Mouse (Mus musculus) embryonic facial prominence, embryonic 15.5 days (tissue): ENCODE data around the gene Wdr47. TPM values are rescaled to one million over a fixed set of nuclear protein-coding genes. Genes with fewer than 3 reads are reported as not detected.
"Not testable (repeated sequence)": the region's sequence is repeated elsewhere in the genome, so short reads cannot be mapped to it uniquely, and the experiment has no call there.

Experiments used
- ATAC-seq: fragments of 200-750 bp; cut with Nextera tagmentation; 2 replicates; pipeline ENCODE4 v1.8.0; 2017; ENCODE audit warnings: low read depth, moderate TSS enrichment; ENCODE audit not compliant: insufficient number of reproducible peaks, low FRiP score, low TSS enrichment
- H3K27ac ChIP-seq: fragments of 300-500 bp; sonication (generic); replicated peaks from 2 replicates; pipeline ENCODE4 v1.5.1; 2015; ENCODE audit warnings: mild to moderate bottlenecking, inconsistent platforms
- H3K27me3 ChIP-seq: fragments of 300-500 bp; sonication (generic); 2 replicates; pipeline ENCODE4 v1.6.1; 2015; ENCODE audit warnings: inconsistent platforms
- H3K36me3 ChIP-seq: fragments of 300-500 bp; sonication (generic); 2 replicates; pipeline ENCODE4 v1.6.1; 2015; ENCODE audit warnings: mild to moderate bottlenecking, inconsistent platforms
- H3K4me1 ChIP-seq: fragments of 300-500 bp; sonication (generic); 2 replicates; pipeline ENCODE4 v1.6.1; 2015; ENCODE audit warnings: inconsistent platforms
- H3K4me2 ChIP-seq: fragments of 300-500 bp; sonication (generic); replicated peaks from 2 replicates; pipeline ENCODE4 v1.6.1; 2015; ENCODE audit warnings: mild to moderate bottlenecking, inconsistent platforms
- H3K4me3 ChIP-seq: fragments of 300-500 bp; sonication (generic); replicated peaks from 2 replicates; pipeline ENCODE4 v1.5.1; 2015; ENCODE audit warnings: mild to moderate bottlenecking, inconsistent platforms
- H3K9ac ChIP-seq: fragments of 300-500 bp; sonication (generic); 2 replicates; pipeline ENCODE4 v1.6.1; 2015; ENCODE audit warnings: inconsistent platforms
- H3K9me3 ChIP-seq: fragments of 300-500 bp; sonication (generic); replicated peaks from 2 replicates; pipeline ENCODE4 v1.6.1; 2016; ENCODE audit warnings: inconsistent platforms
- WGBS: fragments of 180-500 bp; shearing (Covaris S2); methylation state at CpG from one replicate; pipeline ENCODE4 v1.1.7; 2015; 5-methylcytosine and 5-hydroxymethylcytosine counted together
- polyA plus RNA-seq: library from polyadenylated mRNA; unstranded; fragments of >200 nt; fragmentation: Nextera tagmentation; extraction: Ambion mirVana; gene quantifications from 2 replicates; pipeline ENCODE4 v1.2.1, GENCODE M21; 2015

Gene Wdr47
- polyA plus RNA-seq, result 18.0 and 19.9 TPM in 2 replicates

- H3K9me3 ChIP-seq, result no peaks in the 10 kb centered on the region
- H3K36me3 ChIP-seq, result no peaks in the 10 kb centered on the region
- H3K27me3 ChIP-seq, result no peaks in the 10 kb centered on the region
- H3K4me3 ChIP-seq, result peak within 1 kb of the TSS; percentile 99
- peak; percentile 99 for ATAC-seq
- peak within 1 kb of the TSS; percentile 80 for H3K27ac ChIP-seq
- 6% methylated on average over 44 of the region's 44 CpGs for WGBS
- H3K4me2 ChIP-seq, result peak within 1 kb of the TSS; percentile 98
- H3K9ac ChIP-seq, result peak within 1 kb of the TSS; percentile 64
- H3K4me1 ChIP-seq, result peaks cover 6% of the 10 kb centered on the region; the same call in 1 of the 2 replicates
These were observed at the start of gene Wdr47 for GRCm38 (mm10) chr3:108590786-108591529. Gene Wdr47, plus strand, starts transcription at chr3:108591279.

DNA sequence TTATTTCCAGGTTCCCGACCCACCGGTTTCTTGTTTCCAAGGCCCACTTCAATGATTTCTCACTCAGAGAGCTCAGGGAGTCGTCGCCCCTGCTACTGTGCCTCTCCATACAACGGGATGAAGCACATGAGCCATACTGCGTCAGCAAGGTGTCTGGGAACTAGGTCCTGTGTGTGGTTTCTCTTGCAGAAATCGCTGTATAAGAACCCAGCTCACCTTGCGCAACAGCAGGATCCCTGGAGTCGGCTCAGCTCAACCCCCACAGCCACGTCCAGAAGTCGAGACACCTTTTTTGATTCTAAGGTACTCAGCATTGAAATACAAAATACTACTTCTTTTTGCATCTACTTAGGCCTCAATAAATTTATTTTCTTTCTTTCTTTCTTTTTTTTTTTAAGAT lies 48.8 kb upstream of the Wdr47 start:
- Histone ChIP-seq H3K27ac (no peak overlapping the region), H3K4me2 (no peak overlapping the region), H3K27me3 (no peaks in the 10 kb centered on the region), H3K36me3 (no peaks in the 10 kb centered on the region), H3K4me3 (no peak overlapping the region), H3K4me1 (peaks cover 4% of the 10 kb centered on the region; the same call in 1 of the 2 replicates), H3K9ac (no peak overlapping the region), H3K9me3 (no peaks in the 10 kb centered on the region)
- no peak for ATAC-seq
- WGBS, result 77% methylated on average over 11 of the region's 11 CpGs

GRCm38 (mm10) chr3:108554111-108554561 lies 36.9 kb upstream of the Wdr47 start:
- WGBS, result 1% methylated on average over 42 of the region's 42 CpGs

GRCm38 (mm10) chr3:108554587-108555312 lies 36.3 kb upstream of the Wdr47 start:
- H3K9me3 ChIP-seq, result no peaks in the 10 kb centered on the region
- peak overlapping the region; percentile 88 for H3K4me3 ChIP-seq
- peak overlapping the region; percentile 82 for H3K4me2 ChIP-seq
- H3K4me1 ChIP-seq, result 0 out of 2 replicates have a peak, but pooled peaks cover 5% of the 10 kb centered on the region
- peaks cover 26% of the 10 kb centered on the region for H3K36me3 ChIP-seq
- H3K27me3 ChIP-seq, result no peaks in the 10 kb centered on the region
- peak overlapping the region; percentile 87 for H3K27ac ChIP-seq
- peak; percentile 96 for ATAC-seq
- H3K9ac ChIP-seq, result peak overlapping the region; percentile 96
- WGBS, result 14% methylated on average over 22 of the region's 22 CpGs

More at GRCm38 (mm10) chr3:108554111-108554561, 36.9 kb upstream of the Wdr47 start:
- Histone ChIP-seq H3K4me1 (0 out of 2 replicates have a peak, but pooled peaks cover 5% of the 10 kb centered on the region), H3K9ac (peak overlapping the region; percentile 96), H3K9me3 (no peaks in the 10 kb centered on the region), H3K27me3 (no peaks in the 10 kb centered on the region), H3K4me2 (peak overlapping the region; percentile 82), H3K4me3 (peak overlapping the region; percentile 88), H3K36me3 (peaks cover 21% of the 10 kb centered on the region), H3K27ac (peak overlapping the region; percentile 87)
- ATAC-seq, result peak; percentile 71

GRCm38 (mm10) chr3:108557888-108558287 lies 33.2 kb upstream of the Wdr47 start:
- no peak overlapping the region for H3K4me3 ChIP-seq
- H3K27ac ChIP-seq, result no peak overlapping the region
- H3K36me3 ChIP-seq, result peaks cover 34% of the 10 kb centered on the region
- WGBS, result 92% methylated on average over 4 of the region's 4 CpGs
- no peaks in the 10 kb centered on the region for H3K27me3 ChIP-seq
- H3K4me1 ChIP-seq, result peaks cover 17% of the 10 kb centered on the region
- no peaks in the 10 kb centered on the region for H3K9me3 ChIP-seq
- ATAC-seq, result no peak
- H3K4me2 ChIP-seq, result no peak overlapping the region
- H3K9ac ChIP-seq, result no peak overlapping the region

DNA sequence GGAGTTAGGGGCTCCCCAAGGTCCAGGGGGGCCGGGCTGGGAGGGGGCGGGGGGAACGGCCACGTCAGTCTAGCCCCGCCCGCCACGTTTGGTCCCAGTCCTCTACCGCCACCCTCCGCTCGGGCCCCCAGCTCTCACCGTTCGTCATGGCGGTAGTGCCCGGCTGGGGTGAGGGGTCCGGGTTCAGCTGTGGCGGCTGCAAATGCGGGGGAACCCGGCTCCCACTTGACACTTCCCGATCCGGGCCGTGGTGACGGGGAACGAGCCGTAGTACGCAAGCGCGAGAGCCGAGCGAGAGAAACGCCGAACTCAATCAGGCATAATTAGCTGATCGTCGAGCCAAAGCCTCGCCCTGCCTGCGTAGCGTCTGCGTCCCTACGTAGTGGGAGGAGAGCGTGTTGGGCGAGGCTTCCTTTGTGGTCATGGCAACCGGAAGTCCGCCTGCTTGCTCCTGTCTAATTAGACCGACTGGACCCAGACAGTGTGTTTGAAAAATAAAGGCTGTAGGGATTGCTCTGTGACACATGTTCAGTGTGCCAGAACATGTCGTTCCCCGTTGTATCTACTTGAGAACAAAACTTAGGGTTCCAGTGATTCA lies 28.8 kb upstream of the Wdr47 start, which contains the start of gene Tmem167b:
Gene Tmem167b (minus strand): TSS at position 334 of the 598 bp plus-strand sequence.
- 1% methylated on average over 45 of the region's 45 CpGs for WGBS
- Histone ChIP-seq H3K4me3 (peak within 1 kb of the TSS; percentile 87), H3K27ac (peak within 1 kb of the TSS; percentile 97), H3K4me2 (peak within 1 kb of the TSS; percentile 89), H3K9ac (peak within 1 kb of the TSS; percentile 83), H3K36me3 (peaks cover 29% of the 10 kb centered on the region), H3K9me3 (no peaks in the 10 kb centered on the region), H3K4me1 (peaks cover 12% of the 10 kb centered on the region), H3K27me3 (no peaks in the 10 kb centered on the region)
- peak; percentile 96 for ATAC-seq

GRCm38 (mm10) chr3:108562777-108563271 lies 28.3 kb upstream of the Wdr47 start:
- ATAC-seq, result peak; percentile 66
- H3K27ac ChIP-seq, result peak overlapping the region; percentile 97
- no peaks in the 10 kb centered on the region for H3K9me3 ChIP-seq
- peaks cover 25% of the 10 kb centered on the region for H3K36me3 ChIP-seq
- WGBS, result 3% methylated on average over 15 of the region's 15 CpGs
- peaks cover 12% of the 10 kb centered on the region for H3K4me1 ChIP-seq
- H3K4me2 ChIP-seq, result peak overlapping the region; percentile 89
- H3K4me3 ChIP-seq, result peak overlapping the region; percentile 87
- H3K27me3 ChIP-seq, result no peaks in the 10 kb centered on the region
- H3K9ac ChIP-seq, result peak overlapping the region; percentile 83

- peak; percentile 45; the same call in 1 of the 2 replicates for ATAC-seq
These were observed 27.8 kb upstream of the Wdr47 start for GRCm38 (mm10) chr3:108563309-108563708.

DNA sequence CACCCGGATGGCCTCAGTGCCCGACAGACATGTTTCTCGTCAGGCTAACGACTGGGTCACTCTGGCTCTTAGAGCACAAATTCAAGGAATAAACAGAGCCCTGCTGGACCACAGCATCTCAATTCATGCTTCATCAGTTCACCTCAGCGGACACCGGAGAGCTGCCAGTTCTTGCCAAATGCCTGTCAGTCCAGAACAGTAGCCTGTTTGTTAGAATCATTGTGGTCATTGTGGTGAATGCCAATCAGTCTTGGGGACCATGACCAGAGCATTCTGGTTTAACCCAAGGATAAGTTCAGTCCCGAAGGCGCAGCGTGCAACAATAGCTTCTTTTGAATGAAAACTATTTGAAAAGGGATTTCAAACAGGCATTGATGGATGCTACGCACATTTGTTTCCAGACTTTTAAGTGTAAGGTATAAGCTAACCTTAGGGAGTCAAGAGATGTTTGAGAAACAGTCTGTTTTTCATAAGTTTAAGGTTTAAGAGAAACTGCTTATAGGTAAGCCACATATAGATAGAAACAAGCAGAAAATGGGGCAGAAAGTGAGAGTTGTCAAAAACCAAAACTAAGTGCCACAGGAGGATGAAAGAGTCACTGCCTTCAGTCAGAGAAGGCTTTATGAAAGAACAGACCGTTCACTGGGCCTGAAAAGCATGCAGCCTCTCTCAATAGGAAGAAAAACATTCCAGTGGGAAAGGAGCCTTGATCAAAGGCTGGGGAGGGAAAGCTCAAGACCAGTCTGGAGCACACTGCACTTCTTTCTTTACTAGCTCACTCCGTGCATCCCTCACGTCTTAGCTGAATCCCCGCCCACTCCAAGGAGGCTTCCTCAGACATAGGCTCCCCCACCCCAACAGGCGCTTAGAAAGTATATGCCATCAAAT lies 22.8 kb upstream of the Wdr47 start:
- Histone ChIP-seq H3K4me1 (peaks cover 12% of the 10 kb centered on the region), H3K4me3 (no peak overlapping the region), H3K36me3 (no peaks in the 10 kb centered on the region), H3K9ac (no peak overlapping the region), H3K4me2 (no peak overlapping the region), H3K27me3 (no peaks in the 10 kb centered on the region), H3K9me3 (no peaks in the 10 kb centered on the region), H3K27ac (0 out of 2 replicates have a peak overlapping the region, but pooled peaks have one; percentile 55)
- no peak for ATAC-seq
- WGBS, result 28% methylated on average over 15 of the region's 15 CpGs

More at GRCm38 (mm10) chr3:108563309-108563708, 27.8 kb upstream of the Wdr47 start:
- peak overlapping the region; percentile 89 for H3K4me2 ChIP-seq
- no peaks in the 10 kb centered on the region for H3K9me3 ChIP-seq
- H3K4me1 ChIP-seq, result peaks cover 12% of the 10 kb centered on the region
- peak overlapping the region; percentile 87 for H3K4me3 ChIP-seq
- peak overlapping the region; percentile 97 for H3K27ac ChIP-seq
- H3K9ac ChIP-seq, result peak overlapping the region; percentile 83
- H3K36me3 ChIP-seq, result peaks cover 20% of the 10 kb centered on the region
- 5% methylated on average over 4 of the region's 4 CpGs for WGBS
- H3K27me3 ChIP-seq, result no peaks in the 10 kb centered on the region

- WGBS, result 59% methylated on average over 3 of the region's 3 CpGs
- ATAC-seq, H3K27me3 ChIP-seq, H3K4me3 ChIP-seq, H3K9me3 ChIP-seq, H3K36me3 ChIP-seq, H3K9ac ChIP-seq, H3K27ac ChIP-seq, H3K4me2 ChIP-seq: not testable (repeated sequence)
- peaks cover 18% of the 10 kb centered on the region for H3K4me1 ChIP-seq
These were observed 21.4 kb upstream of the Wdr47 start for GRCm38 (mm10) chr3:108569636-108570035.
